Mouse (Mus musculus) testis, adult 2 months (tissue): ENCODE measurements at regions not wholly inside any gene's neighbourhood (a gene's known extent, or its start where the extent isn't known, plus 50 kb on each side); places are given as distances from the start of the nearest gene placed in this dataset.

Source experiments
- H3K27ac ChIP-seq: fragments of 200-500 bp; 2 replicates; pipeline ENCODE4 v1.5.1; 2012; ENCODE audit warnings: low read depth, low read length; ENCODE audit not compliant: control insufficient read depth, insufficient read depth
- H3K27me3 ChIP-seq: fragments of 200-500 bp; 2 replicates; pipeline ENCODE4 v1.6.1; 2012; ENCODE audit warnings: mild to moderate bottlenecking, low read length, moderate library complexity; ENCODE audit not compliant: control insufficient read depth, insufficient read depth
- H3K36me3 ChIP-seq: fragments of 200-500 bp; 2 replicates; pipeline ENCODE4 v1.6.1; 2012; ENCODE audit warnings: mild to moderate bottlenecking, low read length; ENCODE audit not compliant: control insufficient read depth, insufficient read depth
- H3K4me1 ChIP-seq: fragments of 200-500 bp; 2 replicates; pipeline ENCODE4 v1.6.1; 2012; ENCODE audit warnings: low read length; ENCODE audit not compliant: control insufficient read depth, insufficient read depth
- H3K4me3 ChIP-seq: fragments of 200-500 bp; 2 replicates; pipeline ENCODE4 v1.5.1; 2012; ENCODE audit warnings: low read depth, mild to moderate bottlenecking, low read length, moderate library complexity, mixed read lengths; ENCODE audit not compliant: control insufficient read depth
- CTCF ChIP-seq: fragments of 200-500 bp; IDR thresholded peaks from 2 replicates; pipeline ENCODE4 v1.5.1; 2012; ENCODE audit warnings: low read depth, mild to moderate bottlenecking, inconsistent platforms, low read length, moderate library complexity; ENCODE audit not compliant: control insufficient read depth, insufficient read depth, insufficient replicate concordance
- POLR2A ChIP-seq: fragments of 200-500 bp; IDR thresholded peaks from 2 replicates; pipeline ENCODE4 v1.6.1; 2012; ENCODE audit warnings: low read depth, mild to moderate bottlenecking, inconsistent platforms, low read length, moderate library complexity; ENCODE audit not compliant: control insufficient read depth

DNA sequence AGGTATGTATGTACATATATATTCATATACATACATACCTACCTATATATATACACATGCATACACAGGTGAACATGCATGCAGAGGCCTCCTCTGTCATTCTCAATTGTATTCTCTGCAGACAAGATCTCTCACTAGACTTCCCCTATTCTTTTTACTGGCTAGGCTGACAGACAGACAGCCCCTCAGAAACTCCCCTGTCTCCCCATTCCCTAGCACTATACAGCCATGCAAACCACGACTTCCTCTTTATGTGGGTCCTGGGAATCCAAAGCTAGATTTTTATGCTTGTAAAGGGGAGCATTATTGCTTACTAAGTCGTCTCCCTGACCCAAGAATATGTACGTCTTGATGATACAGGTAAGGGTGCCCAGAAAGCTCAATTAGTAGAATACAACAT lies 86.9 kb downstream of the Fam124b start:
- no peaks in the 10 kb centered on the region for H3K27me3 ChIP-seq
- no peaks in the 10 kb centered on the region for H3K36me3 ChIP-seq
- H3K4me3 ChIP-seq, result no peak overlapping the region
- TF ChIP-seq CTCF, result no peak
- no peak for TF ChIP-seq POLR2A
- no peaks in the 10 kb centered on the region for H3K4me1 ChIP-seq
- H3K27ac ChIP-seq, result no peak overlapping the region

DNA sequence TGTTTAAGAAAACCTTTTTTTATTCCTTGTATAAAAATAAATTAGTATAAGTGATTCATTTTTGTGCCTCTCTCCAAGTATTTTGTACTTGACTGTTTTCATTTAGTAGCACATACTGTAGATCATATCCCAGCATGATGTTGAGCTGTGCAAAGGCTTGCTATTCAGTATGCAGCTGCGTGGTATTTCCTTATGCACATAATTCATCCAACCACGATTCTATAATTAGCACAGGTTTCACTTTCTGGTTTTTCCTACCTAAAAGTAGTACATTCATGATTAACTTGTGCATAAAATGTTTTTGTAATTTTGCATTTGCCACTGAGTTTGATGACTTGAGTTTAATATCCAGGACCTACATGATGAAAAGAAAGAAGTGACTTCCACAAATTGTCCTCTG lies 94.3 kb downstream of the Fam124b start:
- TF ChIP-seq POLR2A (no peak), CTCF (no peak)
- Histone ChIP-seq H3K27ac (no peak overlapping the region), H3K4me3 (no peak overlapping the region), H3K4me1 (no peaks in the 10 kb centered on the region), H3K27me3 (no peaks in the 10 kb centered on the region), H3K36me3 (no peaks in the 10 kb centered on the region)

DNA sequence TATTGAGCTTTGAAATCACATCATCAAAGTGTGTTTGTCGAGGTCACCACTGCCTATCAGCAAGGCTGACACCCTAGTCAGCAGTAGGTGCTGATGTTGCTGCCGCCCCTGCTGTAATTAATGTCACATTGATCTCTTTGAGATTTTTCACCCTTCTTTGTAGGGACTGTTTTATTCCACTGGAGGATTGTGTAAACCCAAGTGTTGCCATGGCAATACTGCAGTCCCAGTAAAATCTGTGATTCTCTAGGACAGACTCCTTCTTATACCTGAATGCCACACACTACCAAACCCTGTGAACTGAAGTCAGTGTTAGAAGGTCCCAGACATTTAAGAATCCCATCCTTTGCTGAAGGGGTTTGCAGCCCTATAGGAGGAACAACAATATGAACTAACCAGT lies 102.4 kb downstream of the Fam124b start:
- Histone ChIP-seq H3K4me3 (no peak overlapping the region), H3K27me3 (no peaks in the 10 kb centered on the region), H3K27ac (no peak overlapping the region), H3K4me1 (no peaks in the 10 kb centered on the region), H3K36me3 (no peaks in the 10 kb centered on the region)
- TF ChIP-seq POLR2A (no peak), CTCF (no peak)

DNA sequence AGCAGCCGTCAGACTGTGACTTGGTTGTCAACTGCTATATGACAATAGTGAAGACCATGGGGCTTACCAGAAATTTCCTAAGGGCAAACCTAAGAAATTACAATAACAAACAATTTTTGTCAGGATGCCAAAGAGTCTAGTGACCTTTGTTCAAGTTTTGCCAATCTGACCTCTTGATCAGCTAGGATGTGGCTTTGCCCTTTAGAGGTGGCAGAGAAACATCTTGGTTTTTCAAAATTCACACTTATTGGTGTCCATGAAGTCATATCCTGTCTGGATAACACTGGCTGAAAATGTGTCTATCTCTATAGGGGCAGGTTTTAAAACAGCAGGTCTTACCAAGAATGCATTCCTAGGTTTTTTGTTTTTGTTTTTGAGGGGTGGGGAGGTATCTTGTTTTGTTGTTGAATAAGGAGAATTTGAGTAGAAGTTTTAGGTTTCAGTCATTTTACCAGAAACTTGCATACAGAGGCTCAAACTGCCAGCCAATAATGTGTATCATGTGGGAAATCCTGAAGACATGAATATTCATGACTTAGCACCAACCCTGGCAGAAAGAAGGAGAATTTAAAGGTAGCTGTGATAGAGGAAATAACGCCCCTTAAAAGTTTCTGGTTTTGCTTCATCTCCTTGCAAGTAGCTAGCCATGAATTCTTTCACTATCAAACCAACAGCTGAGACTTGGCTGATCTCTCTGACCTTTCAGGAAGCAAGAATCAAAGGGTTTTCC lies 110.4 kb downstream of the Fam124b start:
- Histone ChIP-seq H3K36me3 (no peaks in the 10 kb centered on the region), H3K27ac (no peak overlapping the region), H3K4me1 (no peaks in the 10 kb centered on the region), H3K4me3 (no peak overlapping the region), H3K27me3 (no peaks in the 10 kb centered on the region)
- TF ChIP-seq CTCF (no peak), POLR2A (no peak)

DNA sequence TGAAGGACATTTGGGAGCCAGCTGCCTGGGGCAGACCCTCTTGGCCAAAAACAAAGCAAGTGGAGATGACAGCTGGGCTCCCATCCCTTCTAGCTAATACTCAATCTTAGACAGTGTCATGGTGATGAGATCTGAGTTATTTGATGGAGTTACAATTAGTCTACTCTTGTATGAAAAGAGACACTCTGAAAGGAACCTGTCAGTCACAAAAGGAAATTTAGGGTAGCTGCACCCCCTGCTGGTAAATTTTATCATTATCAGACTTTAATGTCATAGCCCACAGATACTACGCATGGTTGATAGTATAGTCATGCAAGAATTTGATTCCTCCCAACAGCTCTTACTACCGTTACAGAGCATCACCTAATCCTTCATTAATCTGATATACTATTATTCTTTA lies 112.0 kb downstream of the Fam124b start:
- Histone ChIP-seq H3K27me3 (no peaks in the 10 kb centered on the region), H3K4me3 (no peak overlapping the region), H3K36me3 (no peaks in the 10 kb centered on the region), H3K27ac (no peak overlapping the region), H3K4me1 (no peaks in the 10 kb centered on the region)
- no peak for TF ChIP-seq CTCF
- no peak for TF ChIP-seq POLR2A

DNA sequence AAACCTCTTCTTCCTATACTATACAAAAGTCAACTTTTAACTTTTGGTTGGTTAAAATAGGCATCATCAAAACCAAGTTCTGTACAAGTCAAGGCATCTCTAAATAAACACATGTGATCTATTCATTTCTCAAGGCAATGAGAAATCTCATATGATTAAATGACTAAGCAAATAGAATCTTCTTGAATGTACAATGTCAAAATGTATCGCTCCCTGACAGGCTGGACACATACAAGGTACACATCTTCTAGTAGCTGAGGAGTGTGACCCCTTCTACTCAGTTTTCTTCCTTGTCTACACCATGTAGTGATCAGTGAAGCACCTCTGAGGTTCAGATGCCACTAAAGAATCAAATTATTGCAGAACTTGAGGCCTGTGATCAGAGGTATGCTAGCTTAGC lies 120.0 kb downstream of the Fam124b start:
- Histone ChIP-seq H3K36me3 (no peaks in the 10 kb centered on the region), H3K4me3 (no peak overlapping the region), H3K27me3 (no peaks in the 10 kb centered on the region), H3K27ac (no peak overlapping the region), H3K4me1 (no peaks in the 10 kb centered on the region)
- TF ChIP-seq POLR2A (no peak), CTCF (no peak)

DNA sequence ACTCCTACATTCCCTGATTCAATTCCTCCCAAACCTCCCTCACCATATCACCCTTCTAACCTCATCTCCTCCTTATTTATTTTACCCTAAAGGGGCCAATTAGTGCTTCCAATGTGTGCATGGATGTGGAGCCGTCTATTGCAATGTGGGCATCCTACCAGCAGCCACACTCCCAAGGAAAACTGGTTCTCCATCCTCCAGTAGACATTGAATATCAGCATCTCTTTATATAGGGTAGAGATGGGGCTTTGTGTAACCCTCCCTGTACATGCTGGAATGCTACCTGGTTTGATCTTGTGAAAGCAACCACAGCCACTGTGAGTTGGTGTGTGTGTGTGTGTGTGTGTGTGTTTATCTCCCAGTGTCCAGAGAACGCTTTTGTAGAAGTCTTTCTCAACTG lies 126.5 kb downstream of the Fam124b start:
- Histone ChIP-seq H3K4me1 (no peaks in the 10 kb centered on the region), H3K4me3 (no peak overlapping the region), H3K27ac (no peak overlapping the region), H3K36me3 (no peaks in the 10 kb centered on the region), H3K27me3 (no peaks in the 10 kb centered on the region)
- no peak for TF ChIP-seq CTCF
- no peak for TF ChIP-seq POLR2A

DNA sequence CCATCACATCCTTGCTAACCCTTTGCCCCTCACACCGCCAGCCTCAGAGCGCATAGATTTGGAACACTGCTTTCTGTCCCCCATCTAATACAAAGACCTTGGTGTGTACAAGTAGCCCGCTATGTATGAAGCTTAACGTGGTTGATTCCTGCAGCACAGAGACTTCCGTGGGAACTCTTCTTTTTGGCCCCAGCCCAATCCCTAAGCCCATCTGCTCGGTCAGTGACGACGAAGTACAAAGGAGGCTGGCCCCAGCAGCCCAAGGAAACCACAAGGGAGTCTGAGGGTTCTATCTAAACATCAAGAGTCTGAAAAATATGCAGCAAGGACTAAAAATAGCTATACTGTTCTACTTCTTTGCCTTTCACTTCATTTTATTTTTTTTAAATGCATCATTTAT lies 126.9 kb downstream of the Fam124b start:
- no peak overlapping the region for H3K4me3 ChIP-seq

More for the DNA sequence above, 126.9 kb downstream of the Fam124b start:
- H3K27ac ChIP-seq, result no peak overlapping the region
- H3K36me3 ChIP-seq, result no peaks in the 10 kb centered on the region
- TF ChIP-seq CTCF (no peak), POLR2A (no peak)
- no peaks in the 10 kb centered on the region for H3K27me3 ChIP-seq
- no peaks in the 10 kb centered on the region for H3K4me1 ChIP-seq
